Mouse (Mus musculus): Measurements from ENCODE around the gene Vmn1r225. TPM values are rescaled to one million over a fixed set of nuclear protein-coding genes. Genes with fewer than 3 reads are reported as not detected.
"Not testable (repeated sequence)": the region's sequence is repeated elsewhere in the genome, so short reads cannot be mapped to it uniquely, and the experiment has no call there.

Vmn1r225 gene
- not detected for total RNA-seq (2021)
- long read RNA-seq = 0 reads

DNA sequence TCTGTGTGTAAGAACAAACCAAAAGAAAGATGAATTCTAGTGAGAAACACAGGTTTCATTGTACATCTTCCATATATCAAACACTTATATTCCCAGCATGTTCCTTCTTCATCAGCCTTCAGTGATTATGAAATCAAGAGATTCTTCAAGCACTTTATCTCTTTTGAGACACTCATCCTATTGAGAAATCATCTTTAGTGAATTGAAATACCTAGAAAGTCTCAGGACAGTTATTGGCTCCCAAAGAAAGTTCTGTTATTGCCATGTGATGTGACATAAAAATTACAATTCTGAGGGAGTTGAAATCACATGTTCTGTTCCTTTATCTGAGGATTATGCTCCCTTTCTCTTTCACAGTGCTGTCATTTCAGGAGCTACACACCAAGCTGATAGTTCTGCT is at the start of gene Vmn1r225:
TSS of gene Vmn1r225 (plus strand) at position 301 of the 400 bp plus-strand sequence.
- DNase-seq (ENCODE audit: low spot score in 2 of 2) = no peak

DNA sequence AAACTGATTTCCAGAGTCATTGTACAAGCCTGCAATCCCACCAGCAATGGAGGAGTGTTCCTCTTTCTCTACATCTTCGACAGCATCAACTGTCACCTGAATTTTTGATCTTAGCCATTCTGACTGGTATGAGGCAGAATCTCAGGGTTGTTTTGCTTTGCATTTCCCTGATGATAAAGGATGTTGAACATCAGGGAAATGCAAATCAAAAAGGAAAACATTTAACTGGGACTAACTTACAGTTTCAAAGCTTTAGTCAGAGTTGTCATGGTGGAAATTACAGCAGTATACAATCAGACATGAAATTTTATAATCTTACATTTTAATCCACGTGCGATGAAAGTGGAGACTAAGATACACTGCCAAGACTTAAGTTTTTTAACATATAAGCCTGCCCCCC is 24.6 kb upstream of the Vmn1r225 start:
- no peak for DNase-seq (ENCODE audit: low spot score in 2 of 2)

DNA sequence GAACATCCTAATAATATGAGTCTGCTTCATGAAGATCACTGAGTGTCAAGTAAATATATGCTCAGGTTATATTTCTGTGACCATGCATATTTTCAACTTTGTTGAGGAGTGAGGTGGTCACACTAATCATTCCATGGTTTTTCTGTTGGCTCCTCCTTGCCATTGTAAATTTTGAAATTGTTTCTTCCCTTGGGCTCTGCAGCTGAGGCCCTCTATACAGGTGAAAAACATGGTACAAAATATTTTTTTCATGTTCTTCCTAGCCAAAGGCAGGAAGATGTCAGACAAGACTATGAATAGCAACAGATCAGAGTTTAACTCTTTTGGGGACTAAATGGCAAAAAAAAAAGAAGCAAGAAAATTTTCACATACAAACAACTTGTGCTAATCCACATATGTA is 16.7 kb upstream of the Vmn1r225 start, which contains the start of gene Vmn2r108:
TSS of gene Vmn2r108 (minus strand) at position 101 of the 400 bp plus-strand sequence.
- DNase-seq (ENCODE audit: low spot score in 2 of 2) = no peak

DNA sequence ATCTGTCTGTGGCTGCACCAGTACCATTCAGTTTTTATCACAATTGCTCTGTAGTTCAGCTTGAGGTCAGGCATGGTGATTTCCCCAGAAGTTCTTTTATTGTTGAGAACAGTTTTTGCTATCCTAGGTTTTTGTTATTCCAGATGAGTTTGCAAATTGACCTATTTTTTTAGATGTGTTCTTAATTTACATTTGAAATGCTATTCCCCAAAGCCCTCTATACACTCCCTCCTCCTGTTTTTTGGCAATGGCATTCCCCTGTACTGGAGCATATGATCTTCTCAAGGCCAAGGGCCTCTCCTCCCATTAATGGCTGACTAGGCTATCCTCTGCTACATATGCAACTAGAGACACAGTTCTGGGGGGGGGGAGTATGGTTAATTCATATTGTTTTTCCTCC is 10.3 kb downstream of the Vmn1r225 start:
- DNase-seq (ENCODE audit: low spot score in 2 of 2) = not testable (repeated sequence)

Other genes starting within 250 kb of the Vmn1r225 start
- gene Vmn2r106, start 212.6 kb upstream of the Vmn1r225 start, total RNA-seq (2021) = not detected
- not detected for gene Vmn2r107, start 152.9 kb upstream of the Vmn1r225 start, total RNA-seq (2021)
- gene Vmn1r224, start 84.0 kb upstream of the Vmn1r225 start, total RNA-seq (2021) = not detected
- gene Vmn2r108, start 16.8 kb upstream of the Vmn1r225 start, total RNA-seq (2021) = not detected
- gene Vmn2r109, start 66.6 kb downstream of the Vmn1r225 start, total RNA-seq (2021) = not detected
- not detected for gene Vmn2r110, start 98.3 kb downstream of the Vmn1r225 start, total RNA-seq (2021)
- not detected for gene Fpr-rs3, start 126.7 kb downstream of the Vmn1r225 start, total RNA-seq (2021)
- not detected for gene Vmn1r226, start 184.7 kb downstream of the Vmn1r225 start, total RNA-seq (2021)
- not detected for gene Vmn1r227, start 231.7 kb downstream of the Vmn1r225 start, total RNA-seq (2021)

All from layer of hippocampus, adult 18-20 months (tissue).